Mouse (Mus musculus) mouse embryonic stem cell (cell line): Measurements from ENCODE around the gene Jarid2.

ENCODE experiments used
- in situ Hi-C, 2 experiments: fragments of 300-500 bp; cut with MboI; formaldehyde crosslinking; loops; 1 replicate in 1 of 2; 3 replicates in 1 of 2; pipeline ENCODE4 v1.14.3; 2019 to 2020; ENCODE audit warnings: low sequenced_read_pairs in 2 of 2, low pct_unique_long_range_greater_than_20kb in 1 of 2, mixed read lengths in 1 of 2; ENCODE audit not compliant: unreplicated experiment in 1 of 2

The Jarid2 gene

DNA sequence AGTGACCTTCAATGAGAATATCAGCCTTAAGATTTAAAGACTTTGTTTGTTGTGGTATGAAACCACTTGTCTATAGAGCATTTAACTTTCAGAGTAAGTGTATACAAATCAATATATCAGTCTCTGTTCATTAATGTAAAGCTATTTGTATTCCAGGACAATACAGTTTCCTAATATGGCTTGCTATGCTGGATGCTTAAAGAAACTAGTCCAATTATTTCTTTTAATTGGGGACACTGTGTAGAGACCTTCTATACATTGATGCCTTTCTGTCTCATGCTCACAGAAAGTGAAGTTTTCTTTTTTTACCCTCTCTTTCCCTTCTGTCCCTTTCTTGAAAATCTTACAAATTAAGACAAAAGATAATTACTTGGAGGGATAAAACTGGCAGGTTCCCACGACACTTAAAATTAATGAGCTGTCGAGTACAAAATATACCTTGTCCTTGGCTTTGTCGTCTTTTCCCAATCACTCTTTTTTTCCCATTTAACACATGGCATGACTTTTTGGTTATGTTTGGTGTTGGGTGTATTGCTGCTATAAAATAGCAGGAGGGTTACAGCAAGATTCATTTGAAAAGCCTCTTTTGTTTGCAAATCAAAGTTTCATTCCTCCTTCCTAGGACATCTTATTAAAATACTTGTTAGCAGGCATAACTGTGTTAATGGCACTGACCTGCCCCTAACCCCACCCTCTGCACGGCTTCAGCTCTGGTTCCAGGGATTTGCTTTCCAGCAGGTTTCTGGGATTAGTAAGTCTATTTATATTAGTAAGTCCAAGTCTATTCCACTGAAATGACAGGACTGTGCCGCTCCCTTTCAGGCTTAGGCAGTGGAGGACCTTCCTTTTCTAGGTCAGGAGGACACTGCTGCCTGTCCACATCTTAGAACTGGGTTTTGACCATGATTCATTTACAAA is 162.8 kb downstream of the Jarid2 start:
- in situ Hi-C loops: no loop called here

DNA sequence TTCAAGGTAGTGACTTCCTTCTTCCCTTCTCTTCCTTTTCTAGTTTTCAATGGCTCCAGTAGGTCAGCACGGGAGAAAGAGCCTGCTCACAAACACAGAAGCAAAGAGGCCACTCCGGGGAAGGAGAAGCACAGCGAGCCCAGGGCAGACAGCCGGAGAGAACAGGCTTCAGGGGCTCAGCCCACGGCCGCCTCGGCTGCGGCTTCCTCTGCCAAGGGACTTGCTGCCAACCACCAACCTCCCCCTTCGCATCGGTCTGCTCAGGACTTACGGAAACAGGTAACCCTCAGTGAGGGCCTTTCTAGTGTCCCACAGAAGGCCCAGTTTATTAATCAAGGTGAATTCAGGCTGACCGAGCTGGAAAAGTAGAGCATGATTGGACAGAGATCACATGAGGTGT is 166.9 kb downstream of the Jarid2 start:
- in situ Hi-C loops: no loop called here

DNA sequence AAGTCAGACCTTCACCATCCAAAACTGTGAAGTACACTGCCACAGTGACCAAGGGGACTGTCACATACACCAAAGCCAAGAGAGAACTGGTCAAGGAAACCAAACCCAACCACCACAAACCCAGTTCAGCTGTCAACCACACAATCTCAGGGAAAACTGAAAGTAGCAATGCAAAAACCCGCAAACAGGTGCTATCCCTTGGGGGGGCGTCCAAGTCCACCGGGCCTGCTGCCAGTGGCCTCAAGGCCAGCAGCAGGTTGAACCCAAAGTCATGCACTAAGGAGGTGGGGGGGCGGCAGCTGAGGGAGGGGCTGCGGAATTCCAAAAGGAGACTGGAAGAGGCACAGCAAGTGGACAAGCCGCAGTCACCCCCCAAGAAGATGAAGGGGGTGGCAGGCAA is 173.0 kb downstream of the Jarid2 start:
- in situ Hi-C loops: no loop called here

DNA sequence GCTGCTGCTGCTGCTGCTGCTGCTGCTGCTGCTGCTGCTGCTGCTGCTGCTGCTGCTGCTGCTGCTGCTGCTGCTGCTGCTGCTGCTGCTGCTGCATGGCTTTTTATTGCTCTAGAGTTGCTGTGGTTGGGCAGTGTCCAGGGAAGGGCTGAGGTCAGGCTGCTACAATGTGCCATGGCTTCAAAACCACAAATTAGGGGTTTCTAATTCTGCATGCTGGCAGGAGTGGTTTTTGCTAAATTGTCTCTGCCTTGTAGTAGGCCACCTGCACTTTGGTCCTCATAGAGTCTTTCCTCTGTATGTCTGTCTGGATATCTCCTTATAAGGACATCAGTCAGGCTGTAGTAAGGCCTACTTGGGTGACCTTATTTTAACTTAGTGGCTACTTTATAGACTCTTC is 174.1 kb downstream of the Jarid2 start:
- in situ Hi-C loops: no loop called here

DNA sequence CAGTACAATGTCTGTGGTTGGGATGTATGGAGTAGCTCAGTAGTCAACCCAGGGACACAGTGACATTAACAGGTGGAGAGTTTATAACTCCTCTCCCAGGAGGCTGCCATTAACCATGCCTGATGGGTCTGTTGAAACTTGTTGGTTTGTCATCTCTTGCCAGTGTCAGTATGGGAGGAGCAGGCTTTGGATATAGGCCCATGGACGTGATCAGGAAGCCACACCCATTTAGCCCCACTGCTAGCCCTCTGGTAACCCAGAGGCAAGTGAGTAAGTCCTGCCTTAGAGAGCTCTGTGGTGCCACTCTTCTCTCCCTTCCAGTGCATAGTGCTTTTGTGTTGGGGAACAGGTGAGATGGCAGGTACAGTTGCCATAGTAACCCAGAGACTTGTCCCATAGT is 175.0 kb downstream of the Jarid2 start:
- in situ Hi-C loops: no loop called here

DNA sequence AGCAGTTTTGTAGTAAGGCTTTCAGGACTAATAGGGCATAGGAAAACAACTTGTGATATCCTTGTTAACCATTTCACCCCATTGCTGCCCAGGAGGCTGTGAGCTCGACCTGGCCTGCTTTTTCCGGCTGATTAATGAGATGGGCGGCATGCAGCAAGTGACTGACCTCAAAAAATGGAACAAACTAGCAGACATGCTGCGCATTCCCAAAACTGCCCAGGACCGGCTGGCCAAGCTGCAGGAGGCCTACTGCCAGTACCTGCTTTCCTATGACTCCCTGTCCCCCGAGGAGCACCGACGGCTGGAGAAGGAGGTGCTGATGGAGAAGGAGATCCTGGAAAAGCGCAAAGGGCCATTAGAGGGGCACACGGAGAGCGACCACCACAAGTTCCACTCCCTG is 176.9 kb downstream of the Jarid2 start:
- in situ Hi-C loops: no loop called here

DNA sequence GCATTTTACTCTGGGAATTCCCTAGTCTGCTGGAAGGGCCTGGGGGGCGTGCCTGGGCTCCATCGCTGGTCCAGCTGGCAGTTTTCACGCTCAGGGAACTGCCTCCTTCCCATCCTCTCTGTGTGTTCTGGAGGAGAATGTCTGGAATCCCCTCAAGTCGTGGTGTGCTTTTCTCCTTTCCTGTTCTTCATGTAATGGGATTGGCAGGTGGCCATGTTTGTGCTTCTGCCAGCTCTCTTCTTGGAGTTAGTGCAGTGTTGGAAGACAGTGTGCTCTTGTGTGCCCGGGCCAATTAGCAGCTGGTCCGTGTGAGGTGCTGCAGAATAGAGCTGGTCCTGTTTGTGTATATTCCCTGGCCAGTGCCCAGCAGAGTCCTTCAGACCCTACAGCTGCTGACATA is 178.4 kb downstream of the Jarid2 start:
- in situ Hi-C loops: no loop called here

DNA sequence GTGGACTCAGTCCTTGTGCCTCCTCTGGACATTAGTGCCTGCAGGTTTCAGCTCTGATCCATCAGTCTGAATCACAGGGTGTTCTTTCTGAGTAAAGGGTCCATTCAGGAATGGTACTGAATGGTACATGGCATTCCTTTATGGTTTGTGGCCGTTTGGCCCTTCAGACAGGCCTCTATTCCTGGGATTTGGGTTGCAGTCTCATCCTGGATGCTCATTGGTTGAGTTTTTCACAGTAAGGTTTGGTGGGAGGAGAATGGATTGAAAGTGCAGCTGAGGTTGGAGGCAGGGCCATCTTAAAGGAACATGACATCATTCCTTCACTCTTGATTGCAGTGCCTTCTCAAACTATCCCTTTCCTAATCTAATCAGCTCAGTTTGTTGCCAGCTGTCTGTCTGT is 179.5 kb downstream of the Jarid2 start:
- in situ Hi-C loops: no loop called here

DNA sequence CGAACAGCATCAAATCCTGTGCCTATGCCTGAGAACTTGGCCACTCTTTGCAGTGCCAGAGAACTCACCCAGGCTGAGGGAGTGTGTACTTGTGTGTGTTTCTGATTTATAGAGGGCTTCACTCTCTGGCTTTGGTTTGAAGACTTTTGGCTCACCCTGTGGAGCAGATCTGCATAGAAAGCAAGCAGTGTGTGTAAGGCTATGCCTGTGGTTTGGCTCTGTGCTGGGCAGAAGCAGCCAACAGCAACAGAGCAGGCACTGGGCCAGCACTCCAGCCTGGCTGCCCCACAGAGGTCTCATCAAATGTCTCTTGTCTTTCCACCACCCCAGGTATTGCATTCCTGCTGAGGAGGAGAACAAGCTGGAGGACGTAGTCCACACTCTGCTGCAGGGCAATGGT is 183.6 kb downstream of the Jarid2 start:
- in situ Hi-C loops: no loop called here

DNA sequence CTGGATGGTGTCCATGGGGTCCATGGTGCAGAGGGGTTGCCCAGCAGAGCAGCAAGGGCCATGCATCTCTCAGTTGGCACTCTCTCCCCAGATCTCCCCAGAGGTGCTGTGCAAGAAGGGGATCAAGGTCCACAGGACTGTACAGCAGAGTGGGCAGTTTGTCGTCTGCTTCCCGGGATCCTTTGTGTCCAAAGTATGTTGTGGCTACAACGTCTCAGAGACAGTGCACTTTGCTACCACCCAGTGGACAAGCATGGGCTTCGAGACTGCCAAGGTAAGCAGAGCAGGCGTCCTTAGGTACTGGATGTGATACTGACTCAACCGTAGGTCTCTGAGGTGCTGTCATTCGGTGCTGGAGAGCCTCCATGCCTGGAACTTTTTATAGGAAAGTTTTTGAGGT is 184.3 kb downstream of the Jarid2 start:
- in situ Hi-C loops: no loop called here

DNA sequence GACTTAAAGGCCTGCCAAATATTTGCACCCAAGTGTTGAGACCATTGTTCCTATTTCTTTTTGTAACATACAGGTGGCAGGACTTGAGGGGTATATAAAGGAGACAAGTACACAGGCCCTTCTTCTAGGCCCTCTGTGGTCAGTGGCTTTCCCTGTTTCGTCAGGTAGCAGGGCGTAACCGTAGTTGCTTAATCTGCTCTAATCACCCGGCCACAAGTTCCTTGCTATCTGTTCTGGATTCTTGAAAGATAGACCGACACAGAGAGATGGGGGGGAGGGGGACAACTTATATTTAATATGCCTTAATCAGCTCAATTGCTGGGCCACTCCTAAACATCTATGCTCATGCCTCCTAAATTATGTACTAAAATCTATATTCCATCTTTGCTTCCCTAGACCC is 186.1 kb downstream of the Jarid2 start:
- in situ Hi-C loops: no loop called here

DNA sequence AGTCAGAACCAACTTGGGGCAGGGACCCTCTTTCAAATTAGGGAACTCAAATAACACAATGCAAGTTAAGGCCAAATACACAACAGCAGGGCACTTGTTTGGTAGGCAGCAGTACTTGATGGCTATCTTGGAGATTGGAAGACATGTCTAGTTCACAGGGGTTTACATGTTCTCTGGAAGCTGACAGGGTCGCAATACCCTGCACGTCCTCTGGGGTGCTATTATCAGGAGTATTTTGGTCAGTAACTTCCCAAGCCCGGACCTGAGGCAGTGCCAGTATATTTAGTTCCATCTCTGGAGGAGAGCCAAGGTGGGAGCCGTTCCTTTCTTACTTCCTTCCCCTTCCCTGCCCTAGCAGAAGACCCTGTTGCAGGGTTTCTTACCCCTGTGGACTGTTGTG is 186.7 kb downstream of the Jarid2 start:
- in situ Hi-C loops: no loop called here

DNA sequence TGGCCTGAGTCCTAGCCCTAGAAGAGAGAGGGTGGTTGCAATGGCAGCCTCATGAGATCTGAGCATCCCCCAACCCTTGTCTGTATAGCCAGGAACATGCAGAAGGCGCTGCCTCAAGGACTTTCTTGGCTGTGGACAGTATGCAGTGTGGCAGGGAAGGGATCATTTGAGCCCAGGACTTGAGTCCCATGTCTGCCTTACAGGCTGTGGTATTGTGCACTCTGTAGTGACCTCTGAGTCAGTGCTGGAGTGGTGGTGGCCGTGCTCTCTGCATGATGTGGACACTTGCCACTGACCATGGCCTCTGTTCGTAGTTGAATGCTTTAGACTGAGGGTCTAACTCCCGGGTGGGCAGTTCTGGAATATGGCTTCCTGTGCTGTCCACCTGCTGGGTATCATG is 187.9 kb downstream of the Jarid2 start:
- in situ Hi-C loops: no loop called here

DNA sequence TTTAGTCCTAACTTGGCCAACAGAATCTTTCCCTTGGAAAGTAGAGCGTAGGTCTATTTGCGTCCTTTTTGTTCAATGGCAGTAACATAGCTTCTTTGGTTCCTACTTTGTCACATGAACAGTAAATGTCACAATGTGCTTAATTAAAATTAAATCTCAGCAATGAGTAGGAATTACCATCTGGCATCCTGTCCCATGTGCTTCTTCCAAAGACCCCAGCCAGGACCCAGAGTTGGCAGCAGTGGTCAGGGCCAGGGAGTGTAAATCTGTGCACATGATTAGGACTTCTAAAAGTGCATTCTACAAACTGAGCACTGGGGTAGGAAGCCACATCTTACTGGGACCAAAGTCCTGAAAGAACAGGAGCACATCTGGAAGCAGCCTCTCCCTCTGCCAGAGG is 189.0 kb downstream of the Jarid2 start:
- in situ Hi-C loops: no loop called here

DNA sequence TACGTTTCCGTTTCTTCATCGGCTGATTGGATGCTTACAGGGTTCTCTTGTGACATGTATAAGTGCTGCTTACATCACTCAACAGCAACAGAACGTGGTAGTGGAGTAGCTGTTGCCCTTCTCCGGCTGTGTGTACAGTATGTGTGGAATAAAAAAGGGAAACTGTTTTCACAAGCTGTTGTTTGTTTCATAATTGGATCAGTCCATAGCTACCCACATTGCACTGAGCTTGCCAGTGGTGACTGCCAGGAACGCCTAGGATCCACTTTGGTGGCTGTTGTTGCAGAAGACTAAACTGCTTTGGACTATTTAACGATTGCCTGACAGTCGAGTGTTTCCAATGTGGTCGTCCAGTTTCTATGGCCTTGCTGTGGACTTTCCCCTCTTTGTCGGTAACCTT is 191.8 kb downstream of the Jarid2 start:
- in situ Hi-C loops: no loop called here

DNA sequence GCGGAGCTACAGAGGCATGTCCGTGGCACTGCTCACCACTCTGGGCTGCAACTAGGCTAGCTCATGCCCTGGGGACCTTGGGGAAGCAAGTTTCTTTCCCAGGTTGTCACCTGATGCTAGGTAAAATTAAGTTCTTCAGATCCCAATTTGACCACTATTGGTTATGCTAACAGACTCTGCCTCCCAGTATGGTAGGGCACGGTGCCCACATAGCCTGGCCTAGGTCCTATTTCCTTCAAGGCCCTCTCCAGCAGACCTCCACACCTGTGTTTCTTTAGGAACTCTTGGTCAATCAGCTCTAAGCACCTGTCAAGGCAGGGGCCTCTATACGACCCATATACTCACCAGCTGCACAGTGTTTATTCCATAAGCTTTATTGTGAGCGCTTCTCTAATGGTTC is 192.4 kb downstream of the Jarid2 start:
- in situ Hi-C loops: no loop called here

DNA sequence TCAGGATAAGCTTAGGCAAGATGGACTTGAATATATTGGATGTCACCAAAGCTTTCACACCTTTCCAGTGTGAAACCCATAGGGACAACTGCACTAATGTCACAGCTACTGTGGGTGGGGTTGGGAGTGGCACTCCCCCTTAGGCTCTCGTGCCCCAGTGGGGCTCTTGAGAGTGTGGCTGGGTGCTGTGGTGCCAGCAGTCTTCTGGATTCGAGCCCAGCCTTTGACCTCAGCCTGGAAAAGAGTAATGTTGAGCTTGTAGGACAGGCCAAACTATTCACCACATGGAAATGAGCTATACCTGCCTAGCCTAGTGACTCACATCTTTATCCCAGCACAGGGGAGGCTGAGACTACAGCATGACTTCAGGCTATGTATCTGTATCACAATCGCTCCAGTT is 194.8 kb downstream of the Jarid2 start:
- in situ Hi-C loops: no loop called here

DNA sequence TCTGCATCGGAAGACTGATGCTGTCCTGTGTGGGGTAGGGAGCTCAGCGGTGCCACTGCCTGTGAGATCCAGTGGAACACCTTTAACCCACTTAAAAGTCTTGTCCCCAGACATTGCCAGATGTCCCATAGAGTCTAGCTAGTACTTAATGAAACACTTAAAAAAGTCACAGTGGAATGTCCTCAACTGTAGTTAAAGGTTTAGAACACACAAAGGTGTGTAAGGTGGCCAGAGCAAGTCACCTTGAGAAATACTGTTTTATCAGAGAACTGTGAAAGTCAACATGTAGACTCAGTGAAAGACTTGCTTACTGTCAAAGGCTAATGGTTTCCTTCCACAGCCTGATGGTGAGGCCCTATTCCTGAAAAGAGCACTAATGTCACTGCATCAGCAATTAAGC is 195.9 kb downstream of the Jarid2 start:
- in situ Hi-C loops: no loop called here

DNA sequence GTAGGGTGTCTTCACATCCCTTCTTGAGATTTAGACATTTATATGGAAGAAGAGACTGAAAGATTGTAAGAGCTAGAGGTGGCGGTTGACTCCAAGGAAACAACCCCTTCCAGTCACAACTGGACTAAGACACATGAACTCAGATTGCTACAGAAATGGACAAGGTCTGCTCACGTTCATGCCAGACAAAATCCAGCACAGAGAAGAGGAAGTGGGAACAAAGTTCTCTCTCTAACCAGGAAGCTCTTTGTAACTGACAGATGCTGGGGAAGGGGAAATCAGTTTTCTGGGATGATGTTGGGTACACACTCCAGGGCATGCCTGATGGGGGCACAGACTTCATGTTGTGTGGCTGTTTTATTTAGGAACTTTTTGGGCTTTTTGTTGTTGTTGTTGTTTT is 197.0 kb downstream of the Jarid2 start:
- in situ Hi-C loops: no loop called here
